Mouse (Mus musculus) neural tube, embryonic 13.5 days (tissue): Measurements from ENCODE around the gene Gpr83. TPM values are rescaled to one million over a fixed set of nuclear protein-coding genes. Genes with fewer than 3 reads are reported as not detected.

Experiments
- ATAC-seq: fragments of 200-750 bp; cut with Nextera tagmentation; 2 replicates; pipeline ENCODE4 v1.8.0; 2017; ENCODE audit warnings: low read depth, mild to moderate bottlenecking, moderate TSS enrichment, moderate library complexity
- H3K27ac ChIP-seq: fragments of 300-500 bp; sonication (generic); replicated peaks from 2 replicates; pipeline ENCODE4 v1.5.1; 2015; ENCODE audit warnings: moderate library complexity, mild to moderate bottlenecking, inconsistent platforms
- H3K27me3 ChIP-seq: fragments of 300-500 bp; sonication (generic); 2 replicates; pipeline ENCODE4 v1.6.1; 2015; ENCODE audit warnings: mild to moderate bottlenecking, inconsistent platforms
- H3K36me3 ChIP-seq: fragments of 300-500 bp; sonication (generic); 2 replicates; pipeline ENCODE4 v1.6.1; 2015; ENCODE audit warnings: mild to moderate bottlenecking, inconsistent platforms
- H3K4me1 ChIP-seq: fragments of 300-500 bp; sonication (generic); replicated peaks from 2 replicates; pipeline ENCODE4 v1.6.1; 2015; ENCODE audit warnings: inconsistent platforms
- H3K4me2 ChIP-seq: fragments of 300-500 bp; sonication (generic); 2 replicates; pipeline ENCODE4 v1.6.1; 2015; ENCODE audit warnings: inconsistent platforms, mild to moderate bottlenecking, moderate library complexity
- H3K4me3 ChIP-seq: fragments of 300-500 bp; sonication (generic); 2 replicates; pipeline ENCODE4 v1.5.1; 2015; ENCODE audit warnings: mild to moderate bottlenecking, inconsistent platforms
- H3K9ac ChIP-seq: fragments of 300-500 bp; sonication (generic); 2 replicates; pipeline ENCODE4 v1.6.1; 2015; ENCODE audit warnings: moderate library complexity, mild to moderate bottlenecking, inconsistent platforms
- H3K9me3 ChIP-seq: fragments of 300-500 bp; sonication (generic); 2 replicates; pipeline ENCODE4 v1.6.1; 2016; ENCODE audit warnings: inconsistent platforms
- WGBS: fragments of 180-500 bp; shearing (Covaris S2); methylation state at CpG from one replicate; pipeline ENCODE4 v1.1.7; 2015; 5-methylcytosine and 5-hydroxymethylcytosine counted together
- polyA plus RNA-seq: library from polyadenylated mRNA; unstranded; fragments of >200 nt; fragmentation: Nextera tagmentation; extraction: Ambion mirVana; gene quantifications from 2 replicates; pipeline ENCODE4 v1.2.1, GENCODE M21; 2015

The Gpr83 gene
- 0.43 and 0.55 TPM in 2 replicates for polyA plus RNA-seq

DNA sequence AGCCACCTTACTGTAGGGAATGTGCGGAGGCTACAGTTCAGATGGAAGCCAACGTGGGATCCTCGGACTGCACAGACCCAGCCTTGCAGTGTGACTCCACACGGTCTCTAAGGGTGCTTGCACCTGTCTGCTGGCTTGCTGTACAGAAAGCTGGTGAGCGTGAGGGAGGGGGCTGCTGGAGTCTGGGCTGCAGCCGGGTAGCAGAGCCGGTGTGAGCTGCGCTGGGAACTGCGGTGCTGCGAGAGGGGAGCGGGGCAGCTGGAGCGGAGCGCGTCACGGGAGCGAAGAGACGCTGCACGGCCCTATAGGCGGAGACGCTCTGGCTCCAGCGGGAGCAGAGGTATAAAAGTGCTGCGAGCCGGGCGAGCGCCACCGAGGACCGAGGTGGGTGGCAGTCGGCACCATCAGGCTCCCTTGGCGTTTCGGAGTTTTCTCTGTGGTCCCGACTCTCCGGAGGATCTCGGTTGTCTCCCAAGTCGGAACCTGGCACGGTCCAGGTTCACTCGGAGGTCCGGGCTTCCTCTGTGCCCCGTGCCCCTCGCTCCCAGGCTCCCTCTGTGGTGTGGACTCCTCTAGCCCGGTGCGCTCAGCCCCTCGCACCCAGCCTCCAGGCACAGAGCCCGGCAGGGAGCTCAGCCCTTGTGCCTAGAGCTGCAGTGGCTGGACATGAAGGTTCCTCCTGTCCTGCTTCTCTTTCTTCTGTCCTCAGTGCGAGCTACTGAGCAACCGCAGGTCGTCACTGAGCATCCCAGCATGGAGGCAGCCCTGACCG, at the start of gene Gpr83:
TSS of gene Gpr83 (plus strand) at position 343 of the 772 bp plus-strand sequence.
- H3K9ac ChIP-seq: peak within 1 kb of the TSS; percentile 71
- H3K4me1 ChIP-seq: peaks cover 10% of the 10 kb centered on the region
- no peaks in the 10 kb centered on the region for H3K9me3 ChIP-seq
- H3K4me3 ChIP-seq: peak within 1 kb of the TSS; percentile 49
- H3K36me3 ChIP-seq: no peaks in the 10 kb centered on the region
- H3K4me2 ChIP-seq: peak within 1 kb of the TSS; percentile 96
- H3K27me3 ChIP-seq: peaks cover 53% of the 10 kb centered on the region
- ATAC-seq: peak; percentile 95
- H3K27ac ChIP-seq: no peak within 1 kb of the TSS
- WGBS: 2% methylated on average over 47 of the region's 47 CpGs

DNA sequence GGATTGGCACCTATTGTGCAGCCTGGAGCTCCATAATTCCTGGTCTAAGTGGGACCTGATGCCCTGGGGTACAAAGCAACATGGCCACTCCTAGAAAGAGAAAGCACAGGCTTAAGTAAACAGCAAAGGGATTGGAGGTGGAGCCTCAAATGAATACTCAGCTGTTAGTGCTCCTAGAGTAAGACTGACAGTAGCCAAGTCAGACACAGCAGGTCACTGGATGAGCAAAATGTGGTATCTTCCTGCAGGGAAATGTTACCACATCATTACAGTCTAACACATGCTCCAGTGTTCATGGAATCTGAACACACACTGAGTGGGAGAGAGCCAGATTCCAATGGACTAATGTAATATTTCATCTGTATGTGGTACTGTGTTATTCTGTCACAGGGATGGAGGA, 38.6 kb upstream of the Gpr83 start:
- Histone ChIP-seq H3K27me3 (no peaks in the 10 kb centered on the region), H3K4me3 (no peak overlapping the region), H3K4me1 (no peaks in the 10 kb centered on the region), H3K36me3 (peaks cover 51% of the 10 kb centered on the region), H3K9me3 (no peaks in the 10 kb centered on the region), H3K9ac (no peak overlapping the region), H3K4me2 (no peak overlapping the region), H3K27ac (no peak overlapping the region)
- no peak for ATAC-seq

- 0 out of 2 replicates have a peak, but pooled peaks have one; percentile 53 for ATAC-seq
- H3K9ac ChIP-seq: no peak overlapping the region
- no peak overlapping the region for H3K4me3 ChIP-seq
- no peak overlapping the region for H3K27ac ChIP-seq
- no peaks in the 10 kb centered on the region for H3K9me3 ChIP-seq
- H3K36me3 ChIP-seq: peaks cover 32% of the 10 kb centered on the region
- H3K4me1 ChIP-seq: no peaks in the 10 kb centered on the region
- no peak overlapping the region for H3K4me2 ChIP-seq
- 91% methylated on average over 5 of the region's 5 CpGs for WGBS
- H3K27me3 ChIP-seq: no peaks in the 10 kb centered on the region
Observed at GRCm38 (mm10) chr9:14824840-14825239, 35.2 kb upstream of the Gpr83 start.

GRCm38 (mm10) chr9:14827875-14828274, 32.1 kb upstream of the Gpr83 start:
- Histone ChIP-seq H3K36me3 (peaks cover 48% of the 10 kb centered on the region), H3K9ac (no peak overlapping the region), H3K27me3 (no peaks in the 10 kb centered on the region), H3K4me1 (no peaks in the 10 kb centered on the region), H3K4me3 (no peak overlapping the region), H3K9me3 (no peaks in the 10 kb centered on the region), H3K4me2 (no peak overlapping the region), H3K27ac (no peak overlapping the region)
- ATAC-seq: no peak
- WGBS: 72% methylated on average over 2 of the region's 2 CpGs

DNA sequence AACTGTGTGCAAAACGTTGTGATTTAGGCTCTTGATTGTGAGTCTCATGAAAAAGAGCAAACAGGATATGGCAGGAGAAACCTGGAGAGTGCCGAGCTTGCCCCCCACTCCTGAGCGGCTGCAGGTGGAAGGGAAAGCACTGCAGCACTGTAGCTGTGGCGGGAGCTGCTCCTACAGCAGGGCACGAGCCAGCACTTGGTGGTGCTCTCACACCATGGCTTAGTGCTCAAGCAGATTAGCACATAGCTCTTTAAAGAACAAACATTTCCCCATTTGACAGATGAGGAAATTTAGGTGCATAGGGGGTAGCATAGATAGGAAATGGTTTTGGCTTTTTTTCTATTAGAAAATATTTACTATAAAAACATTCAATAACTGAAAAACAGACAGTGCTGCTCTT, 28.0 kb upstream of the Gpr83 start:
- no peaks in the 10 kb centered on the region for H3K4me1 ChIP-seq
- ATAC-seq: no peak
- peaks cover 66% of the 10 kb centered on the region for H3K36me3 ChIP-seq

DNA sequence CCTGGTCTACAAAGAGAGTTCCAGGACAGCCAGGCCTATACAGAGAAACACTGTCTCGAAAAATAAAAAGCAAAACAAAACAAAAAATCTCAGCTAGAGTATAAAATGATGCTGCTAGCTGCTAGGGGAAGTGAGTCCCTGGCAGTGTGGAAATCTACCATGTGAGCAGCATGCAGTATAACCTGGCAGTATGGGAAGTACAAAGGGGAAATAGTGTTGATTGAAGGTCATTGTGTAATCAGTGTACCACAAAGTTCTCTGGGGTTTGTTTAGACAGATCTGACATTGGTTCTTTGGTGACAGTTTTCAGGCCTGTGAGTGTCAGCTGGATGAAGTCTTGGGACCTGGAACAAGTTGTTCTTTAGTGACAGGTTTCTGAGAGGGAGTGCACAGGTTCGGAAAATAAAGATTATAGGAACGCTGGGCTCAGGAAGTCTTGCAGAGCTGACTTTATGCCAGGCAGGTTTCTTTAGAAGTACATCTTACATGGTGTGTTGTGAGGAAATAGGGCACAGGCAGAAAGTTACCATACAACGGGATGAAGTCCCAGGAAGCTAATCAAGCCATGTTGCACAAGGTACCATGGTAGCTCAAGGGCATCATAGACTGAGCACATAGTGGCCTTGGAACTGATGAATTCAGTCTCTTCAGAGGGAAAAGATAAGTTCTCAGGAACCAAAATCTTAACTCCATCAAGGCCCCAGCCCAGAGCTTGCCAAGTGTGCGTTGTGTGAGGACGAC, 24.5 kb upstream of the Gpr83 start:
- no peak overlapping the region for H3K4me3 ChIP-seq
- no peak overlapping the region for H3K4me2 ChIP-seq
- H3K4me1 ChIP-seq: peaks cover 8% of the 10 kb centered on the region
- no peak overlapping the region for H3K9ac ChIP-seq
- WGBS: 94% methylated on average over 6 of the region's 6 CpGs
- no peak for ATAC-seq
- H3K27ac ChIP-seq: no peak overlapping the region
- no peaks in the 10 kb centered on the region for H3K9me3 ChIP-seq
- peaks cover 51% of the 10 kb centered on the region for H3K36me3 ChIP-seq
- no peaks in the 10 kb centered on the region for H3K27me3 ChIP-seq

More for the DNA sequence above, 28.0 kb upstream of the Gpr83 start:
- H3K4me2 ChIP-seq: no peak overlapping the region
- no peak overlapping the region for H3K9ac ChIP-seq
- H3K27me3 ChIP-seq: no peaks in the 10 kb centered on the region
- H3K9me3 ChIP-seq: no peaks in the 10 kb centered on the region
- WGBS: 86% methylated on average over 5 of the region's 5 CpGs
- H3K27ac ChIP-seq: no peak overlapping the region
- no peak overlapping the region for H3K4me3 ChIP-seq

DNA sequence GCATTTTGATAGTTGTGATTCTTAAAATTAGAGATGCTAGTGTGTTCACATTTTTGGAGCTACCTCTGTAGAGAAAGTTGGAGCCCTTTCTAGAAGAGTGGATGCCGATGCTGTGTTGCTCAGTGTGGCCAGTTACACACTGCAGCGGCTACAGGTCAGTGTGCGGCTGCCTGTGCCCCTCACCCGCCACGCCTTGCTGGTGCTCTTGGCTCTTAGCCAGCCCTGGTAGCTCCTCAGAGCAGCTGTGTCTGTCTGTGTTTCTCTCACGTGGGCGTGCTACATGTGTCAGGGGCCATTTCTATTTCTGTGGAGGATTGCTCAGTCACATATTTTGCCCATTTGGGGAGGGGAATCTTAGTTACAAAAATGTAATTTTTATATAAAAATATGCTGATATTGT, 20.5 kb upstream of the Gpr83 start:
- Histone ChIP-seq H3K9ac (no peak overlapping the region), H3K9me3 (no peaks in the 10 kb centered on the region), H3K4me2 (no peak overlapping the region), H3K4me3 (no peak overlapping the region), H3K4me1 (peaks cover 12% of the 10 kb centered on the region), H3K27ac (no peak overlapping the region), H3K36me3 (peaks cover 21% of the 10 kb centered on the region), H3K27me3 (no peaks in the 10 kb centered on the region)
- ATAC-seq: peak; percentile 85
- 33% methylated on average over 7 of the region's 7 CpGs for WGBS

GRCm38 (mm10) chr9:14839970-14840369, 20.0 kb upstream of the Gpr83 start:
- no peaks in the 10 kb centered on the region for H3K27me3 ChIP-seq
- WGBS: 75% methylated on average over 5 of the region's 5 CpGs
- no peak for ATAC-seq
- H3K4me2 ChIP-seq: no peak overlapping the region
- no peaks in the 10 kb centered on the region for H3K9me3 ChIP-seq
- no peak overlapping the region for H3K27ac ChIP-seq
- H3K36me3 ChIP-seq: peaks cover 17% of the 10 kb centered on the region
- peaks cover 12% of the 10 kb centered on the region for H3K4me1 ChIP-seq
- no peak overlapping the region for H3K9ac ChIP-seq
- H3K4me3 ChIP-seq: no peak overlapping the region

DNA sequence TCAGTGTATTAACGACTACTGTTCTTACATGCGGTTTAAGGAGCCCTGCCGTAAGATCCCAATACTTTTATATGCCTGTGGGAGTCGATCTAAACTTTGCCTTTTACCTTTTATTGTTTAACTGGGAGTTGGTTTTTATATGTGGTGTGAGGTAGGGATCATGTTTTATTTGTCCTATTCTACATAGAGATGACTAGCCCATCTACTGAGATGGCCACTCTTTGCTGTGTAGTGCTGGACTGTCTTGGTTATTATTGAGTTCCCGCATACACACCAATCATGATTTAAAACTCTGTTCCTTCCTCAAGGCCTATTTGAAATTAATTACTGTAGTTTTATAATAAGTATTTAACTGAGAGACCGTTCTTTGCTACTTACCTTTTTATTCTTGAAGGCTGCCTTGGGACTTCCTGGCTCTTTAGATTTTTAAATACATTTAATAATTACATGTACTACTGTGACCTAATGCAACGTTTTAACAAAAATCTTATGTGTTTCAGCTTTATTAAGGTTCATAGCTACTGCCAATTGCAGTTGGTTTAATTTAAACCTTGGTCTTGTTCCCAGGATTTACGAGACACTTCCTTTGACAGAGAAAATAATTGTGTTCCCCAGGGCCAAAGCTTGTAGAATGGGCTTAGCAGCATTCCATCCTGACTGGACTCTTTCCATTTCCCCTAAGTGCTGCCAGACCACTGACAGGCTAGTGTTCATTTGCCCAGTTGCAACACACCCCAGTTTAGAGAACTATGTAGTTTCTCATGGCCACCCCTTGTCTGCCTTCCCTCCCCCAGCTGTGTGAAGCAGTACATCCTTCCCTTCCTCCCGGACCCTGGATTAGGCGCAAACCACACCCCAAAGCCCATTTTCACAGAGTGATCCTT, 17.9 kb upstream of the Gpr83 start:
- ATAC-seq: no peak
- WGBS: 79% methylated on average over 10 of the region's 10 CpGs
- no peaks in the 10 kb centered on the region for H3K9me3 ChIP-seq
- H3K36me3 ChIP-seq: no peaks in the 10 kb centered on the region
- no peak overlapping the region for H3K4me2 ChIP-seq
- no peak overlapping the region for H3K27ac ChIP-seq
- no peak overlapping the region for H3K4me3 ChIP-seq
- peaks cover 12% of the 10 kb centered on the region for H3K4me1 ChIP-seq
- H3K9ac ChIP-seq: no peak overlapping the region
- H3K27me3 ChIP-seq: no peaks in the 10 kb centered on the region

GRCm38 (mm10) chr9:14843311-14843857, 16.6 kb upstream of the Gpr83 start:
- H3K4me2 ChIP-seq: no peak overlapping the region
- no peak overlapping the region for H3K9ac ChIP-seq
- no peak for ATAC-seq
- WGBS: 94% methylated on average over 6 of the region's 6 CpGs
- H3K9me3 ChIP-seq: no peaks in the 10 kb centered on the region
- H3K4me3 ChIP-seq: no peak overlapping the region
- no peaks in the 10 kb centered on the region for H3K27me3 ChIP-seq
- no peak overlapping the region for H3K27ac ChIP-seq
- H3K4me1 ChIP-seq: peaks cover 12% of the 10 kb centered on the region
- H3K36me3 ChIP-seq: no peaks in the 10 kb centered on the region

DNA sequence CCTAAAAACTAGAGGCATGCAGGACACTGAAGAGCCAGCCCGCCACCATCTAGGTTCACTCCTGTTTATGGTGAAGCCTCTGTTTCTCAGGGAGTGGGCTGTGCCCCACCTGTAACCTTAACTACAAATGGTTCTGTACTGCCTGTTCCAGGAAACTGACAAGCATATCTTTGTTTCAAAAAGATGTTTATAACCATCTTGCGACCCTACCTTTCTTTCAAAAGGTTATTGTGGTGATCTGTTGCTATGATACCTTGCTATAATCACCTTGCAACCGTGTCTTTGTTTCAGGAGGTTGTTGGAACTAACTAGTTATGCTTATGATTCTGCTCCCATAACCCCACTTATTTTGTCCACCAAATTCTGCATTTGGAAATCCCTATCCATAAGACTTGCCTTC, 16.1 kb upstream of the Gpr83 start:
- no peaks in the 10 kb centered on the region for H3K36me3 ChIP-seq
- H3K4me1 ChIP-seq: peaks cover 12% of the 10 kb centered on the region
- no peaks in the 10 kb centered on the region for H3K9me3 ChIP-seq
- no peak overlapping the region for H3K4me2 ChIP-seq
- H3K27ac ChIP-seq: no peak overlapping the region
- WGBS: 99% methylated on average over 3 of the region's 3 CpGs
- no peak for ATAC-seq
- no peak overlapping the region for H3K9ac ChIP-seq
- no peak overlapping the region for H3K4me3 ChIP-seq
- H3K27me3 ChIP-seq: no peaks in the 10 kb centered on the region
